ENCODE assay signal across 24 mouse cellular contexts in the genomic region with DNA sequence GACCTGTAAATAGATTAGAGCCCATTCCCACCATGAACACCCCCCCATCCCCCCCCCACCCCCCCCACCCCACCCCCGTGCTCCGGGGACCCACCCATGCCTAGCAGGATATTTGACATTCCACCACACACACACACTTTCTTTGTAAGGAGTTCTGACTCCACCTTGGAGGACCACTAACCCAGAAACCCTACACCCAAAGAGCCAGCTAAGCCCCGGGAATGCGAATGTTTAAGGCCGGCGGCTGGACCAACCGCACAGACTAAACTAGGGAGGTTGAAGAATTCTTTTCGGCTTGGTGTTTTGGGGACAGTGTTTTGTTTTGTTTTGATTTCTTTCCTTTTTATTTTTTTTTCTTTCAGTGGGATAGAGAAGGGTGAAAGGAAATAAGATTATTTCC. TPM values are rescaled to one million over a fixed set of nuclear protein-coding genes. Genes with fewer than 3 reads are reported as not detected.
DNase-seq lines count a peak whose midpoint lies in the region; ATAC-seq and TF ChIP-seq lines count a peak whose summit lies in the region.
"Had no signal": no experiment of that assay in that cellular context is flagged by ENCODE, and none has a peak within 500 bp of the region (broad histone marks: within the 10 kb centered on the region; RNA-seq: fewer than 3 reads in every experiment).

No protein-coding gene starts in this region.

- no peaks in the 10 kb centered on the region for H3K9me3 ChIP-seq in lung, embryonic 14.5 days (ENCODE audit: low read depth, low read length)
- no peaks in the 10 kb centered on the region for H3K9me3 ChIP-seq in lung, postnatal 0 days (ENCODE audit: low read length)
- H3K9me3 ChIP-seq in embryonic facial prominence, embryonic 10.5 days: no peaks in the 10 kb centered on the region
- no peaks in the 10 kb centered on the region for H3K9me3 ChIP-seq in limb, embryonic 15.5 days
- no peaks in the 10 kb centered on the region for H3K9me3 ChIP-seq in liver, embryonic 11.5 days (ENCODE audit: control insufficient read depth, low read length)
- H3K9me3 ChIP-seq: forebrain, embryonic 13.5 days; heart, embryonic 13.5 days; hindbrain, embryonic 13.5 days; liver, embryonic 12.5 days; megakaryocyte, embryonic 14.5 days; midbrain, embryonic 13.5 days had no signal

- no peak overlapping the region for H3K4me3 ChIP-seq in lung, embryonic 14.5 days (ENCODE audit: low read depth, low read length)
- no peak overlapping the region for H3K4me3 ChIP-seq in lung, postnatal 0 days (ENCODE audit: low read depth, low read length)
- H3K4me3 ChIP-seq in embryonic facial prominence, embryonic 10.5 days: no peak overlapping the region
- no peak overlapping the region for H3K4me3 ChIP-seq in limb, embryonic 15.5 days
- H3K4me3 ChIP-seq in liver, embryonic 11.5 days (ENCODE audit: low read depth, low read length): no peak overlapping the region
- H3K4me3 ChIP-seq: forebrain, embryonic 13.5 days; heart, embryonic 13.5 days; hindbrain, embryonic 13.5 days; liver, embryonic 12.5 days; megakaryocyte, embryonic 14.5 days; midbrain, embryonic 13.5 days had no signal

- TF ChIP-seq CTCF in lung, embryonic 14.5 days (IDR thresholded peaks at IDR 0.05; ENCODE audit: low read depth): no peak
- TF ChIP-seq CTCF in lung, postnatal 0 days (IDR thresholded peaks at IDR 0.05): no peak

- ATAC-seq in lung, embryonic 14.5 days (ENCODE audit: insufficient read depth): no peak
- no peak for ATAC-seq in lung, postnatal 0 days
- ATAC-seq in limb, embryonic 15.5 days (ENCODE audit: insufficient number of reproducible peaks, low FRiP score, low TSS enrichment, low read depth): peak; percentile 15; the same call in 1 of the 2 replicates
- ATAC-seq in liver, embryonic 11.5 days (replicated peaks; ENCODE audit: low FRiP score): no peak
- ATAC-seq: forebrain, embryonic 13.5 days; liver, embryonic 12.5 days; midbrain, embryonic 13.5 days had no signal

- H3K4me1 ChIP-seq in lung, embryonic 14.5 days (ENCODE audit: insufficient read depth): peaks cover 10% of the 10 kb centered on the region; the same call in 1 of the 2 replicates
- peaks cover 5% of the 10 kb centered on the region for H3K4me1 ChIP-seq in lung, postnatal 0 days (ENCODE audit: insufficient read depth, low read depth, low read length)
- H3K4me1 ChIP-seq in embryonic facial prominence, embryonic 10.5 days: peaks cover 79% of the 10 kb centered on the region
- peaks cover 61% of the 10 kb centered on the region for H3K4me1 ChIP-seq in limb, embryonic 15.5 days
- H3K4me1 ChIP-seq in liver, embryonic 11.5 days (replicated peaks; ENCODE audit: control insufficient read depth, insufficient read depth, low read length): peaks cover 4% of the 10 kb centered on the region
- H3K4me1 ChIP-seq: liver, embryonic 12.5 days had no signal

- peak overlapping the region; percentile 10; the same call in 1 of the 2 replicates for H3K4me2 ChIP-seq in lung, embryonic 14.5 days
- H3K4me2 ChIP-seq in lung, postnatal 0 days (replicated peaks; ENCODE audit: low read depth, low read length): no peak overlapping the region
- no peak overlapping the region for H3K4me2 ChIP-seq in limb, embryonic 15.5 days
- H3K4me2 ChIP-seq in liver, embryonic 11.5 days: no peak overlapping the region
- H3K4me2 ChIP-seq: forebrain, embryonic 13.5 days; heart, embryonic 13.5 days; hindbrain, embryonic 13.5 days; liver, embryonic 12.5 days; midbrain, embryonic 13.5 days had no signal

- no peak overlapping the region for H3K27ac ChIP-seq in lung, embryonic 14.5 days (ENCODE audit: low read depth)
- H3K27ac ChIP-seq in lung, postnatal 0 days (ENCODE audit: low read length): no peak overlapping the region
- H3K27ac ChIP-seq in embryonic facial prominence, embryonic 10.5 days (replicated peaks): peak overlapping the region; percentile 72; the same call in 1 of the 2 replicates
- H3K27ac ChIP-seq in limb, embryonic 15.5 days: no peak overlapping the region
- H3K27ac ChIP-seq in liver, embryonic 11.5 days (ENCODE audit: low read depth, low read length): no peak overlapping the region
- H3K27ac ChIP-seq: forebrain, embryonic 13.5 days; heart, embryonic 13.5 days; hindbrain, embryonic 13.5 days; liver, embryonic 12.5 days; midbrain, embryonic 13.5 days; stomach, postnatal 0 days had no signal

- H3K9ac ChIP-seq in lung, embryonic 14.5 days: no peak overlapping the region
- H3K9ac ChIP-seq in lung, postnatal 0 days (replicated peaks; ENCODE audit: low read depth): no peak overlapping the region
- no peak overlapping the region; the same call in 1 of the 2 replicates for H3K9ac ChIP-seq in limb, embryonic 15.5 days
- no peak overlapping the region for H3K9ac ChIP-seq in liver, embryonic 11.5 days (ENCODE audit: low read depth, low read length)
- H3K9ac ChIP-seq: forebrain, embryonic 13.5 days; heart, embryonic 13.5 days; hindbrain, embryonic 13.5 days; liver, embryonic 12.5 days; midbrain, embryonic 13.5 days had no signal

- no peaks in the 10 kb centered on the region for H3K36me3 ChIP-seq in lung, embryonic 14.5 days (ENCODE audit: insufficient read depth)
- no peaks in the 10 kb centered on the region for H3K36me3 ChIP-seq in lung, postnatal 0 days (ENCODE audit: insufficient read depth, low read length)
- H3K36me3 ChIP-seq in embryonic facial prominence, embryonic 10.5 days (replicated peaks): no peaks in the 10 kb centered on the region; the same call in 1 of the 2 replicates
- H3K36me3 ChIP-seq in limb, embryonic 15.5 days: no peaks in the 10 kb centered on the region
- H3K36me3 ChIP-seq in liver, embryonic 11.5 days (ENCODE audit: control insufficient read depth, insufficient read depth, low read length): no peaks in the 10 kb centered on the region
- H3K36me3 ChIP-seq: heart, embryonic 13.5 days; hindbrain, embryonic 13.5 days; liver, embryonic 12.5 days; midbrain, embryonic 13.5 days had no signal

- H3K27me3 ChIP-seq in lung, embryonic 14.5 days (ENCODE audit: insufficient read depth, low read length): no peaks in the 10 kb centered on the region
- H3K27me3 ChIP-seq in lung, postnatal 0 days (replicated peaks; ENCODE audit: insufficient read depth, low read length): no peaks in the 10 kb centered on the region
- no peaks in the 10 kb centered on the region for H3K27me3 ChIP-seq in embryonic facial prominence, embryonic 10.5 days (replicated peaks; ENCODE audit: low read depth, poor library complexity, severe bottlenecking)
- H3K27me3 ChIP-seq in limb, embryonic 15.5 days: no peaks in the 10 kb centered on the region
- H3K27me3 ChIP-seq in liver, embryonic 11.5 days (replicated peaks; ENCODE audit: control insufficient read depth, insufficient read depth, low read length): peaks cover 25% of the 10 kb centered on the region

- TF ChIP-seq EP300 in lung, postnatal 0 days (IDR thresholded peaks at IDR 0.05): no peak

- peak; percentile 52 for DNase-seq in lung, embryonic 14.5 days
- no peak for DNase-seq in lung, postnatal 0 days (ENCODE audit: low spot score)
- peak; percentile 64 for DNase-seq in embryonic facial prominence, embryonic 10.5 days (ENCODE audit: low spot score)
- peak; percentile 58 for DNase-seq in forelimb bud, embryonic 11.5 days (ENCODE audit: low read depth, low spot score)
- no peak for DNase-seq in thymus, postnatal 36 days
- DNase-seq in cerebellum, postnatal 36 days: no peak
- DNase-seq in liver, embryonic 11.5 days (ENCODE audit: low spot score): no peak
- DNase-seq: adrenal gland, postnatal 14 days; B cell, adult 2 months; cerebellum, adult 9-10 months; gastrocnemius, postnatal 10 days; heart, adult 11 months; kidney, adult 11 months; layer of hippocampus, postnatal 36 days; lung, adult 18-20 months; right cerebral cortex, postnatal 14 days had no signal

- 13% methylated on average over 8 of the region's 8 CpGs for WGBS in lung, embryonic 14.5 days
- WGBS in lung, postnatal 0 days: 43% methylated on average over 8 of the region's 8 CpGs
- 37% methylated on average over 8 of the region's 8 CpGs for WGBS in embryonic facial prominence, embryonic 10.5 days
- 20% methylated on average over 8 of the region's 8 CpGs for WGBS in limb, embryonic 15.5 days
- WGBS in liver, embryonic 11.5 days: 59% methylated on average over 8 of the region's 8 CpGs

RNA-seq across cellular contexts. Expression of a gene that starts 16.1 kb away (rescaled TPM):
- polyA plus RNA-seq in lung, embryonic 14.5 days (2014; fragmentation: Nextera tagmentation; extraction: Ambion mirVana): 17.0 and 17.1 TPM in 2 replicates
- 14.6 and 19.2 TPM in 2 replicates for polyA plus RNA-seq in lung, postnatal 0 days (2015; fragmentation: Nextera tagmentation; extraction: Ambion mirVana)
- polyA plus RNA-seq in embryonic facial prominence, embryonic 10.5 days (2016; fragmentation: Nextera tagmentation; extraction: Ambion mirVana): 16.7 and 21.4 TPM in 2 replicates
- 24.6 and 27.1 TPM in 2 replicates for polyA plus RNA-seq in limb, embryonic 15.5 days (2015; fragmentation: Nextera tagmentation; extraction: Ambion mirVana)
- polyA plus RNA-seq in liver, embryonic 11.5 days (2014; fragmentation: Nextera tagmentation; extraction: Ambion mirVana): 2.9 and 3.1 TPM in 2 replicates

Comparison
In these comparisons a context has a peak if more than half of its experiments do, and no peak if none do; other contexts are left out.
1. DNase-seq: peak in lung, embryonic 14.5 days (single experiment), embryonic facial prominence, embryonic 10.5 days (single experiment) and forelimb bud, embryonic 11.5 days (single experiment); none in lung, postnatal 0 days (single experiment), thymus, postnatal 36 days (0 of 2), cerebellum, postnatal 36 days (0 of 2) and liver, embryonic 11.5 days (single experiment).